Mouse (Mus musculus): ENCODE results near the gene Unc5c.

DNA sequence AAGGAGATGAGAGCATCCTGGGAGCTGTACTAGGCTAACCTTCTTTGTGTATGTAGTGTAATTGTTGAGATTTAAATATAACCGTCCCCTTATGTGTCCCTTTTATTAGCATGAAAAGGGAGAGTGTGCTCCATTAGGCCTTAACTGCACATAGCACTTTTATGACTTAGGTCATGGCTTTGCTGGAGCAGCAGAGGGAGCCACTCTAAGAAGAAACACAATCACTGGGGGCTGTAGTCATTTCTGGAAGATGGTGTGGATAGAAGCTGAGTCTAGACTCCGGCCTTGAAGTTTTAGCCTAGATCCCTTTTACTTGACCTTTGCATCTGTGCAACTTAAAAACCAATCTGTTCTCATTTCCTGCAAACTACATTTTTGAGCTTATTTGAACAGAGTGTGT lies 4.3 kb downstream of the Unc5c start:
- TF ChIP-seq POLR2A (IDR thresholded peaks at IDR 0.05; ENCODE audit: borderline replicate concordance, extremely low read depth, low read depth, low read length) (no peak), CTCF (IDR thresholded peaks at IDR 0.05; ENCODE audit: insufficient read depth, low read length) (no peak)

All from lung, adult 2 months (tissue).